Mouse (Mus musculus) embryo, embryonic 11.5 days (tissue): Measurements from ENCODE around the gene Zbtb20.

Experiments used
- DNase-seq: peaks from one replicate; pipeline ENCODE4 v3.0.0-alpha.2; 2012; ENCODE audit warnings: low read depth, low spot score

Gene Zbtb20

DNA sequence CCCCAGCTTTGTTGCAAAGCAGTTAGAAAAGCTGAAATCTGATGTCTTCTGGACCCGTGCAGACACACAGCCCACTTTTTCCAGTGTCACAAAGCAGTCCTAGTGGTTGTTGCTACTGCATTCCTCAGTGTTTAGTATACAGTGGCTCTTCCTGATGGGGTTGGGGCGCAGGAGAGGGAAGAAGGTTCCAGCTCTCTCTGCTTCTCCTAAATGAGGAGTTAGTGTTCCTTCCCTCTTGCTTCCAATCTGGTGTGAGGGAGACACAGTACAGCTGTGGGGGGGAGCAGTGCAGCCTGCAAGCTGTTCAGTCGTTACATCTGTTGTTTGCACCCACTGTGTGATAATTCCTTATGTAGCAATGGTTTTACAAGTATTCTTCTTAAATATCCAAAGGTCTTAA, 415.7 kb downstream of the Zbtb20 start:
- DNase-seq, result no peak

DNA sequence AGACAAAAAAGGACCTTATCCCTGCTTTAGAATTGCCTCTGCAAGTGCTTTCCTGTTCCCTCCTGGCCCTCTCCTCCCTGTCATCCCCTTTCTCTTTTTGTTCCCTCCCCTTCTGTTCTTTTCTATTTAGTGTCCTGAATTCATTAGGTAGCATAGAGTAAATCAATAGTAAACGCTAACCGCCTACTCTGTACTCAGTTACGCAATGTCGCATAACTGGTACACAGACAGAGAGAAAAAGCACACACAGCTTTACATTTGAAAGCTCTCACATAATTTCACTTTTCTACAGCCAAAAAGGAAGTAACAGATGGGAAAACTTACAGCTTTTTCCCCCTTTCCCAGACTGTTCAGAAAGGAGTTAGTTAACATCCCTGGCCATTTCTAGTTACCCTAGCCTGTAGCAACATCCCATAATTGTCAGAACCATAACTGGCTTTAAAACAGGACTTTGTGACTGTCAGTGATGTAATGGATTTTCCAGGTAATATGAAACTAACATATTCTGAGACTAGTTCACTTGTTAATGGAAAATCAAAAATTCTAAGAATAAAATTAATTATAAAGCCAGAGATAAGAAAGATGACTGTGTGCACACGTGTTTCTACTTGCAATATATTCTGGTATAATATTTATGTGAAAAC, 422.4 kb downstream of the Zbtb20 start:
- no peak for DNase-seq

- no peak for DNase-seq
Observed at GRCm38 (mm10) chr16:43300420-43300819, 424.7 kb downstream of the Zbtb20 start.

DNA sequence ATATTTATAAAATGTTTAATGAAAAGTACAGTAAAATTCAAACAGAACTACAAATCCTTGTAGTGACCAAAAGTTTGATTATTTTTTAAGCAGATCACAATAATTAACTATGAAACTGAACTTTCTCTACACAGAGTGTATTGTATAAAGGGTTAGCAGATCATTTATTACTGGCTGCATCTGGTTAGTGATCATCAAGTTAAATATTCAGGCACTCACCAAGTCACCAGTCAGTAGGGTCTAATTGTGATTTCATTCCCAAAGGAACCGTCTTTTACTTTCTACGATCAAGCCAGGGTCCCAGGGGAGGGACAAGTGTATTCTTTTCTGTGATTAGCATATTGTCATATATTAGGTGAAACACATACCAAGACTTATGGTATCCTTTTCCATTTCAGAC, 426.5 kb downstream of the Zbtb20 start:
- no peak for DNase-seq

- no peak for DNase-seq
Observed at GRCm38 (mm10) chr16:43303245-43304197, 427.8 kb downstream of the Zbtb20 start.

DNA sequence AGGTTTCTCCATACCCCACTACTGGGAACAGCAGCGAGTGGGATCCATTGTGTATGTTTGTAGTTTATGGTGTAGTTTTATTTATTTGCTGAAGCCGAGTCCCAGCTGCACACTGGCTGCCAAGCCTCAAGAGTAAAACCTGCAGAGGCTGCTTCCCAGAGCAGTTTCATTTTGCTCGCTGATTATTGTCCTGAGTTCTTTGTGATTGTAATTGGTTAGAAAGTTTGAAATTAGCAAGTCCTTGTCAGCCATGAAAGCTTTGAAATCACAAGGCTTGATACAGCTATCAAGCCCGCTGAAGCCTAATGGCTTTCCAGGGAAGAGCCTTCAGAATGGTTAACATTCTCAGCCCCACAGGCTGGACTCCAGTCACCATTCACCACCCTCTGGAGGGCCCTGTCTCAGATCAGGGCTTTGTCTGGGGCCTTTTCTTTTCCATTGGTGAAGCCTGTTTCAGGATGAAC, 434.3 kb downstream of the Zbtb20 start:
- DNase-seq, result no peak

GRCm38 (mm10) chr16:43324009-43324408, 448.3 kb downstream of the Zbtb20 start:
- DNase-seq, result no peak

DNA sequence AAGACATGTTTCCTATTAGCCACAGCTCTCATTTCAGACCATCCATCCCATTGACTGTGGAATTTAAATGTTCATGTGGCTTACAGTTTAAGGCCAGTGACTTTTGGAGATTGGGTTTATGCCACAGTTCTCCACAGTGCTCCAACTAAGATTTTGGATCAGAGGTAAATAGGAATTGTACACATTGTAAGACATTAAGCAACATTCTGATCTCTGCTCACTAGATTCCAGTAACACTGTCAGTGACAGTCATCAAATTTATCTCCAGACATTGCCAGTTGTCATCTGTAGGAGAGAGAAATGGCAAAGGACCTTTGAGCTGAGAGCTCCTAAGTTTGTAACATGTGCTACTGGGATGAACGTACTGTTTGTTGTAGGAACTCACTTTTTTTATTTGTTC, 452.5 kb downstream of the Zbtb20 start:
- DNase-seq, result no peak

DNA sequence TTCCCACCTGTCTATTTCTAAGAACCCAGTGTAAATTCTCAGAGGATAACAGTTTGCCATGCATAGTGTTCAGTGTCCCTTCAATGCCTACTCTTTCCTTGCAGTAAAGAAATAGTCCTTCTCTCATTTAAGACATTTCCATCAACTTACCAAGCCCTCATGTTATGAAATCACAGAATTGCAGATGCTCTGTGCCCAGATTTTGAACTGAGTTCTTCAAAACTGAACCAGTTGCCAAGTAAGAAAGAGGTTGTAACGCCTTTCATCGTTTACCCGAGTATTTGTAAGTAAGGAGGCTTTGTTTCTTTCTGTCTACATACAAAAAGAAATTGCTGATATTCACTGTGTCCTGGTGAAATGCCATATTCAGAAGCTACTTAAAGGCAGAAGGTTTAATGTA, 454.5 kb downstream of the Zbtb20 start:
- no peak for DNase-seq

- no peak for DNase-seq
Observed at GRCm38 (mm10) chr16:43331440-43331839, 455.8 kb downstream of the Zbtb20 start.

DNA sequence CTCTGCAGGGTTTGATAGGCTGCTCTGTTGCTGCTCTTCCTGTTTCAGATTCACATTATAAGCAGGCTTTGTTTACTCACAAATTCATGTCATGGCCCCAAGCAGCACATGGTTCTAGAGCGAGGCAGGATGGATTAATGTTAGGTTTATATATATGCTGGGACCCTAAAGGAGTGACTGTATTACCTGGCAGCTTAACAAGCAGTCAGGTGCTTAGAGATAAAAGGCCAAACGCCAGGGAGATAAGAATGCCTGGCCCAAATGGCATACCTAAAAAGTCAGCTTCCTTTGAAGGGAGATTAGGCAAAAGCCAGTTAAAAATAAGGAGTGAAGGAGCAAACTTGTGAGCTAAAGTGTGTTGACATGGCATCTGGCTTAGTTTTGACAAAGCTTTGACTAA, 457.1 kb downstream of the Zbtb20 start:
- DNase-seq, result no peak

DNA sequence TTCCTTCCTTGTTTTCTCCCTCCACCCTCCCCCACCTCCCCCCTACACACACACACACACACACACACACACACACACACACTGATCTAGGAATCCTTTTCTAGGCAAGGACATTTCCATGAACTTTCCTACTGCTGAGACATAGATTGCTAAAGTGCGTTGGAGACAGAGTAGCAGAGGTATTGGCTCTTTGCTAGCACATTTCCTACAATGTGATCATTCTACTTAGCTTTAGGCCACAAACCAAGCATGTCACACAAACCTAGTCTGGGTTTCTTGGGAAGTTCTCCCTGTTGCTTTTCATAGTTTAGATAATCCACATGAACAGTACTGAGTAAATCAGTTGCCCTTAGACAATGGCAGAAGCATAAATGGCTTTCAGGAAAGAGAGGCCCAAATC, 457.6 kb downstream of the Zbtb20 start:
- DNase-seq, result no peak

- DNase-seq, result no peak
Observed at GRCm38 (mm10) chr16:43334411-43335150, 458.9 kb downstream of the Zbtb20 start.

GRCm38 (mm10) chr16:43335151-43335823, 459.6 kb downstream of the Zbtb20 start:
- no peak for DNase-seq

GRCm38 (mm10) chr16:43335824-43336215, 460.1 kb downstream of the Zbtb20 start:
- DNase-seq, result no peak

- no peak for DNase-seq
Observed at GRCm38 (mm10) chr16:43340712-43341111, 465.0 kb downstream of the Zbtb20 start.

DNA sequence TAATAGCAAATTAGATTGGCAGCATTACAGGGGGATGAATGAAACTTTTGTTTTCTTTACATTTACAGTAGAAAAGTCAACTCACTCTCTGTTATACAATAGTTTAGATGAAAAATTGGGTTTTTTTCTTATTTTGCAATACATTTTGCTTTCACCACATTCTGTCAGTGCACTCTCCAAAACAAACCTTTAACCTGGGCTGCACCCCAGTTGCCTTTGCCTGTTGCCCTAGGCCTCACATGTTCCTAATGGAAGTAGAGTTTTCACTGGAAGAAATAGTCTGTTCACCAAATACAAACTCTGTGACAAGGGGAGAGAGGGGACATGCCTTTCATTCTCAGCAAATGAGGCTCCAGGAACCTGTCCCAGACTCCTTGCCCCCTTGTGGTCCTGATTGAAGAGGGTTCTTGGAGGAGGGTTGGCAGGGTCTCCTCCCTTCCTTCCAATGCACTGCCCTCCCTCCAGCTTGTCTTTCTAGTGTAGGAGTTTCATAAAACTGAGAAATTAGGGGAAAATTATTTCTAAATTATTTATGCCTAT, 466.3 kb downstream of the Zbtb20 start:
- no peak for DNase-seq

DNA sequence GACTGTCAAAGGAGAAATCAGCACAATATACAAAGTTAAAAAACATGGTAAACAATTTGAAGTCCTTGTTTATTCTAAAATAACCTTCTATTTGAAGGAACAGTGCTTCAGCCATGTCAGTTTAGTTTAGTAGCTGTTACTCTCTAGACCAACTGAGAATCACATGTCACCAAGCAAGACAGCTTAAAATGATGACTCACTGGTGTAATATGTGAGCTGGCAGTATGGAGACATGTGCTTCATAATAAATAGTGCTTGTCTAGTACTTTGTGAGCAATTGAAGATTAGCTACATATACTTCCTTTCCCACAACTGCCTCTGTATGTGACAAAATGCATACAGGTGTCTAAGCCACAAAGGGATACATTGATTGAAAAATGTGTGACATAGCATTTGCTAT, 470.4 kb downstream of the Zbtb20 start:
- DNase-seq, result no peak

- DNase-seq, result no peak
Observed at GRCm38 (mm10) chr16:43355776-43356645, 480.3 kb downstream of the Zbtb20 start.

GRCm38 (mm10) chr16:43359546-43359945, 483.9 kb downstream of the Zbtb20 start:
- no peak for DNase-seq
